Mouse (Mus musculus) liver, embryonic 18 days (tissue): ENCODE data around the gene Gm14459. TPM values are rescaled to one million over a fixed set of nuclear protein-coding genes. Genes with fewer than 3 reads are reported as not detected.

ENCODE experiments used
- polyA plus RNA-seq: library from polyadenylated mRNA; depleted of rRNA; stranded (reverse); fragments of >200 nt; gene quantifications from 2 replicates; pipeline ENCODE4 v1.2.3, GENCODE M21; 2012; rRNA removed

The Gm14459 gene
- polyA plus RNA-seq = not detected in 2 replicates

DNA sequence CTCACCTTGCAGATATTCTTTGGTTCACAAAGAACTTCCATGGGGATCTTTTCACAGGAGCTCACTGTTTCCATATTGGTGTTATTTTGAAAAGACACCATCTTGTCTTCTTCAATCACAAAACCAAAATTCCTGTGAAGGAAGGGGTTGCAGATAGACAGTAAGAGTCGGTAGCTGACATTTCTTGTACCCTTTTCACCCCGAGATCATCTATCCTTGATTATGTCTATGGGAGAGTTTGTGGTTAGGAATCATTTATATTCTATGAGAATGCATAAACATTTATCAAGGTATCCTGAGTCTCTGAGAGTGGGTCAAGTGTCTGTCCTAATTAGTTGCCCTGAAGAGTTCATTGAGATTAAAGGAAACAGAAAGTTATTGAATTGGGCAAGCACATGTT lies at the start of gene Gm14459:
Gene Gm14459 (minus strand): TSS at position 101 of the 400 bp plus-strand sequence.

GRCm38 (mm10) chrX:8548155-8548554 lies 23.4 kb upstream of the Gm14459 start, which contains the start of gene Ssxb6:
Ssxb6 (minus strand) TSS chrX:8548255.

Other genes with a start within 250 kb of the Gm14459 start
- not detected in 2 replicates for gene Ssxb10, start 197.5 kb downstream of the Gm14459 start, polyA plus RNA-seq
- gene Ssxb9, start 158.0 kb downstream of the Gm14459 start, polyA plus RNA-seq = not detected in 2 replicates
- not detected in 2 replicates for gene Ssxb1, start 111.6 kb downstream of the Gm14459 start, polyA plus RNA-seq
- not detected in 2 replicates for gene Ssxb2, start 63.2 kb downstream of the Gm14459 start, polyA plus RNA-seq
- gene Ssxb6, start 23.3 kb upstream of the Gm14459 start, polyA plus RNA-seq = not detected in 2 replicates
- gene Ssxb3, start 66.9 kb upstream of the Gm14459 start, polyA plus RNA-seq = not detected in 2 replicates
- not detected in 2 replicates for gene Ssxb8, start 165.9 kb upstream of the Gm14459 start, polyA plus RNA-seq
- not detected in 2 replicates for gene Ssx9, start 223.5 kb upstream of the Gm14459 start, polyA plus RNA-seq